11 mouse cellular contexts compared by ENCODE assay signal in the genomic region with DNA sequence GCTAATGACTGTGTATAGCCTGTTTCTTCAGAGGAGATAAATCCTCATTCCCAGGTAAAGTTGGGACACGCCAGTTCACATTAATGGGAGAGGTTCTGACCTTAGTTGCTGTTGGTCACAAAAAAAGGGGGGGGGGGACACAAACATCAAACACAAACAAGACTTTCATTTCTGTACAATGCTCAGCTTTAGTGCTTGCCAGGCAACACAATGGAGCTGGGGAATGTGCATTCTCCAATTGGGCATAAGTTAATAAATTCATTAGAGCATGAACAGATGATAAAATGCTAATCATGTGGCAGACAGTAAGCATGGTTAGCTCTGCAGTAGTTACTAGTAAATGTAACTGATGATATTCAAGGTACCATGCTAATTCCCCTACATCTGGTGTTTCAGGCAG.
"Had no signal": no experiment of that assay in that cellular context is flagged by ENCODE, and none has a peak within 500 bp of the region (broad histone marks: within the 10 kb centered on the region; RNA-seq: fewer than 3 reads in every experiment).

No protein-coding gene starts in this region.

- DNase-seq: right cerebral cortex, adult 18-20 months; right cerebral cortex, postnatal 14 days; right cerebral cortex, postnatal 25 days; right cerebral cortex, postnatal 4 days; spleen, adult 18-20 months; thymus, adult 18-20 months; thymus, adult 2 months; thymus, postnatal 14 days; thymus, postnatal 25 days; thymus, postnatal 36 days; thymus, postnatal 4 days had no signal
